Mouse (Mus musculus) c-Kit-positive CD71-negative TER-119-negative erythroid progenitor cells, embryonic 14.5 days (primary cell): ENCODE measurements around the gene Mast1.

Experiments used
- DNase-seq: peaks from one replicate; pipeline ENCODE4 v3.0.0-alpha.2; 2013; ENCODE audit warnings: low read depth

Gene Mast1

DNA sequence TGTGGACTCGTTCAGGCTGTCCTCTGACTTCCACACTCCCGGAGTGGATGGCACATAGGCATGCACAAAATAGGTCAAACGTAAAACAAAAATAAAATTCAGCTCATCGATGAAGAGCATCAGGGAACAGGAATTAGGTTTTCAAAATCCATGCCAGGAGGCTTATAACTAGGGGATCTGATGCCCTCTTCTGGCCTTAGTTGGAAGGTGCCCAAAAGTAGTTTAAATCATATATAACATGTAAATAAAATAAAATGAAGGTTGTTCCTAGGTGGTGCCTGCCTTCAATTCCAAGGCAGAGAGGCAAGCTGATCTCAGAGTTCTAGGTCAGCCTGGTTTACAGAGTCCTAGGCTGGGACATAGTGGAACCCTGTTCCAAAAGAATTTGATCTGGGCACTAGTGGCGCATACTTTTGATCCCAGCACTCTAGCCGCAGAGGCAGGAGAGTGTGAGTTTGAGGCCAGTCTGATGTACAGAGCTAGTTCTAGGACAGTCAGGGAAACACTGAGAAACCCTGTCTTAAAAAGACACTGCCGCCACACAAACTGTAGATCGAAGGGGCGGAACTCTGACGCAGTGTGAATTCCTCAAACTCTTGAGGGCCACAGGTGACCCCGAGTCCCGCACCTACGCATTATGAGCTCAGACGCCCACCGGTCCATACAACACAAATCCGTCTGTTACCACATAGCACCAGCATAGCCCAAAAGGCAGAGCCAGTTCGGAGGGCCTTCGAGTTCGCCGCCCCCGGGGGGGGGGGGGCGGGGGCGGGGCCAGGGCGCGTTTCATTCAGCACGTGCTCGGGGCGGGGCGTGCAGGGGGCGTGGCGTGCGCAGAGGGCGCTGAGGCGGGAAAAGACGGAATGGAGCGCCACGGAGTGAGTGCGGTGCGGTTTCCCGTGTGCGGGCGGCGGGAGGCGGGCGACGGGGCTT is 65.5 kb downstream of the Mast1 start, which contains the start of gene Syce2:
Gene Syce2 (plus strand): TSS at position 736 of the 933 bp plus-strand sequence.
- DNase-seq, result peak; percentile 70
